Mouse (Mus musculus) E14TG2a.4 (cell line): ENCODE results near the gene Rundc1.
"Not testable (repeated sequence)": the region's sequence is repeated elsewhere in the genome, so short reads cannot be mapped to it uniquely, and the experiment has no call there.

ENCODE experiments used
- H3K27me3 ChIP-seq: 2 replicates; pipeline ENCODE4 v1.6.1; 2014; ENCODE audit warnings: low read length, control low read depth; ENCODE audit not compliant: insufficient read depth
- H3K36me3 ChIP-seq: 2 replicates; pipeline ENCODE4 v1.6.1; 2014; ENCODE audit warnings: low read length, control low read depth; ENCODE audit not compliant: insufficient read depth
- H3K4me1 ChIP-seq: replicated peaks from 2 replicates; pipeline ENCODE4 v1.6.1; 2014; ENCODE audit warnings: low read depth, low read length, control low read depth
- H3K4me3 ChIP-seq: replicated peaks from 2 replicates; pipeline ENCODE4 v1.5.1; 2014; ENCODE audit warnings: mild to moderate bottlenecking, low read length
- H3K9me3 ChIP-seq: 2 replicates; pipeline ENCODE4 v1.6.1; 2014; ENCODE audit warnings: low read length, control low read depth
- CTCF ChIP-seq: conservative IDR thresholded peaks from 2 replicates; pipeline ENCODE4 v1.5.1; 2014; ENCODE audit warnings: low read length
- NANOG ChIP-seq: IDR thresholded peaks from 2 replicates; pipeline ENCODE4 v1.6.1; 2014; ENCODE audit warnings: borderline replicate concordance, low read length, mixed read lengths
- POU5F1 ChIP-seq: IDR thresholded peaks from 2 replicates; pipeline ENCODE4 v1.6.1; 2014; ENCODE audit warnings: low read length, borderline replicate concordance

The Rundc1 gene

DNA sequence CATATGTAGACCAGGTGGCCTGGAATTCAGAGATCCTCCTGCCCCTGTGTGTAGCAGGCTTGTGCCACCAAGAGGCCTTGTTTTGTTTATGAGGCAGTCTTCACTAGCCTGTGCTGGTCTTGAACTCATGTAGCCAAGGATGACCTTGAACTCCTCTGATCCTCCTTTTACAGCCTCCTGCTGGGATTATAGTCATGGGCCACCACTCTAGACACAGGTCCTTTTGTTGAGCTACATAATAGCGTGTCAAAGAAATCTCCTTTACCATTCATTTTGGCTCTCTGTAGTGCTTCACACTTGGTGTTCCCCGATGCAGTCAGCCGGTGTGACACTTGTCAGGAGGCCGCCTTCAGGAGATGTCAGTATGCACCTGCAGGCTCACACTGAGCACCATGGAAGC, 12.0 kb downstream of the Rundc1 start:
- Histone ChIP-seq H3K4me1 (peaks cover 34% of the 10 kb centered on the region), H3K27me3 (no peaks in the 10 kb centered on the region), H3K36me3 (peaks cover 37% of the 10 kb centered on the region), H3K4me3 (no peak overlapping the region), H3K9me3 (no peaks in the 10 kb centered on the region)
- TF ChIP-seq NANOG: peak; percentile 66; the same call in 1 of the 2 replicates
- TF ChIP-seq POU5F1: no peak

DNA sequence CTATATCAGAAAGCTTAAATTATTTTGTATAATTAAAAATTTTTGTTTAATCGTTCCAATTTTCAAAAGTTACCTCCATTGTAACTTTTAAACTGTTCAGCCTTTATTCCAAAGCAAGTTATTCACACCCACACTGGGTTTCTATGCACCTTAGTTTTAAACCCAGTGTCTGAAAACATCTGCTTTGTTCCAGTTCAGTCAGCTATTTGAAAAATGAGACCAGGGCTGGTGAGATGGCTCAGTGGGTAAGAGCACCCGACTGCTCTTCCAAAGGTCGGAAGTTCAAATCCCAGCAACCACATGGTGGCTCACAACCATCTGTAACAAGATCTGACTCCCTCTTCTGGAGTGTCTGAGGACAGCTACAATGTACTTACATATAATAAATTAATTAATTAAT, 13.1 kb downstream of the Rundc1 start:
- H3K4me3 ChIP-seq, H3K9me3 ChIP-seq, H3K27me3 ChIP-seq: not testable (repeated sequence)
- Histone ChIP-seq H3K4me1 (peaks cover 34% of the 10 kb centered on the region), H3K36me3 (peaks cover 33% of the 10 kb centered on the region)

DNA sequence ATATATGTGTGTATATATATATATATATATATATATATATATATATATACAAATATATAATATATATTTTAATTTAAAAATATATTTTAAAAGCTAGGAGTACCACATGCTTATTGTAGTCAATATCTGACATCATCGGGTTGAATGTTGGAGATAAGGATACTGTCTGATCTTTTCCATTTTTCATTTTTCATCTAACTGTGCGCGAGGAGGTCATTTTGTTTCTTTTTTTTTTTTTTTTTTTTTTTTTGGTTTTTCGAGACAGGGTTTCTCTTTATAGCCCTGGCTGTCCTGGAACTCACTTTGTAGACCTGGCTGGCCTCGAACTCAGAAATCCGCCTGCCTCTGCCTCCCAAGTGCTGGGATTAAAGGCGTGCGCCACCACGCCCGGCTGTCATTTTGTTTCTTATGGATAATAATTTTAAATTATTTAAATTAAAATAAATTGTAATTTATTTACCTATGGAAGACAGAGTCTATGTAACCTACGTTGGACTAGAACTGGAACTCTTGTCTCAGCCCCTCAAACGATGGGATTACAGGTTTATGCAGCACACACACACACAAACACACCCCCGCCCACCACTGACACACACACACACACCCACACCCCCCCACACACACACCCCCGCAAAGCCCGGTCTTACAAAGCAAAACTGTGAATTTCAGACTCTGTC, 16.7 kb downstream of the Rundc1 start:
- not testable (repeated sequence) for H3K4me3 ChIP-seq, H3K27me3 ChIP-seq

DNA sequence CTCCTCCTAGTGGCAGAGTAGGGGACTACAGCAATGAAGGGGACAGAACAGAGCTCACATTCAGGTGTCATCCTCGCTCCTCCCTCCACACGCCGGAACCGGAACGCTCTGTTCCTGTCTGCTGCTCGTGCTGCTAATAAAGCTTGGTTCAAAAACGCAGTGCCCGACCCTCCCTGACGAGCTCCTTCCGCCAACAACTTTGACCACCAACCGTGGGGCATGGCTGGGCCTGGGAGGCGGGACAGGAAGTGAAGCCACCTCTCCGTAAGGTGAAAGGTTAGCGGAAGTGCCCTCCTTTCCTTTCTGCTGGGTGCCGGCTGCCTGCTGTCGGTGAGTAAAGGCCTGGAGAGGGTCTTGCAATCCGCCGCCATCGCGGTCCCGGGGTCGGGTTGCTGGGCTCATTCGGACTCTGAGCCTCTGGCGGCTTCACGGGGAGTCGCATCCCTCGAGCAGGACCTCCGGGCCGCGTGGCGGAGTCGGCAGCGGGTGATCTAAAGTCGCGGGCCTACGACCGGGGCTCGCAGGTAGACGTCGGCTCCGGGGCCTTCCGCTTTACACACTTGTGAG, 17.3 kb downstream of the Rundc1 start, which contains the start of gene Rpl27:
Rpl27 (plus strand) TSS at position 172 of the 567 bp plus-strand sequence.
- Histone ChIP-seq H3K4me3 (peak within 1 kb of the TSS; percentile 99), H3K4me1 (peaks cover 30% of the 10 kb centered on the region), H3K36me3 (peaks cover 37% of the 10 kb centered on the region), H3K27me3 (no peaks in the 10 kb centered on the region), H3K9me3 (no peaks in the 10 kb centered on the region)
- TF ChIP-seq NANOG (0 out of 2 replicates have a peak, but pooled peaks have one; percentile 21), POU5F1 (no peak), CTCF (peak; percentile 66)

More for the DNA sequence above, 16.7 kb downstream of the Rundc1 start:
- H3K36me3 ChIP-seq: peaks cover 37% of the 10 kb centered on the region
- not testable (repeated sequence) for H3K9me3 ChIP-seq
- H3K4me1 ChIP-seq: peaks cover 36% of the 10 kb centered on the region

DNA sequence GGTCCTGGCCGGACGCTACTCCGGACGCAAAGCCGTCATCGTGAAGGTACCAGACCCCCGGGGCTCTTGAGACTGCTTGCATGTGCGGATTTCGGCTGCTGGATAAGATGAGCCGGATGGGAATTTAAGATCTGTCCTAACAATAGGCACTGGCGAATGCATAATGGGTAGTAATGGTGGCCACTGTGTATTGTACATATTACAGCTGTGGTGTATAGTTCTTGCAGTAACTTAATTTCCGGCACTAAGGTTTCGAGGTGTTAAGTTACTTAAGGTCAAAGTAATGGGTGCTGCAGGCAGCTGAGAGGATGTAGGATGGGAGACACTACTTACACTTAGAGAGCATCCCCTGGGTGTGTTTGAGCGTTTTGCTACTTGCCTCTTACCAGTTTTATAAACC, 17.9 kb downstream of the Rundc1 start:
- H3K4me1 ChIP-seq: peaks cover 32% of the 10 kb centered on the region
- H3K9me3 ChIP-seq: no peaks in the 10 kb centered on the region
- H3K4me3 ChIP-seq: peak overlapping the region; percentile 99
- H3K36me3 ChIP-seq: peaks cover 37% of the 10 kb centered on the region
- TF ChIP-seq NANOG (no peak), POU5F1 (no peak), CTCF (no peak)
- no peaks in the 10 kb centered on the region for H3K27me3 ChIP-seq

DNA sequence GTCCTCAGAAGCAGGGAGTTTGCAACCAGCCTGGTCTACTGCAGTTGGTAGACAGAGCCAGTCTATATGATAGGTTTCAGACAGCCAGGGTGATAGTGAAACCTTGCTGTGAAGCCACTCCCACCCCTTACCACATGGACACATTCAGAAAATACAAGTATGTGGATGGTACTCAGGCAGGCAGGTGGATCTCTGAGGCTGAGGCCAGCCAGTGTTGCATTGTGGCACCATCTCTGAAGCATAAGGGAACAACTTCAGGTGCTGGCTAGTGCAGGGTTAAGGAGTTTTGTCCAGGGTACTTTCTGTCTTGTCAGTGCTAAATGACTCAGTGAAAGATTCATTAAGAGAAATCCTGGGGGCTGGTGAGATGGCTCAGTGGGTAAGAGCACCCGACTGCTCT, 21.4 kb downstream of the Rundc1 start:
- Histone ChIP-seq H3K9me3 (no peaks in the 10 kb centered on the region), H3K36me3 (peaks cover 37% of the 10 kb centered on the region), H3K27me3 (no peaks in the 10 kb centered on the region), H3K4me1 (peaks cover 63% of the 10 kb centered on the region), H3K4me3 (no peak overlapping the region)
- no peak for TF ChIP-seq POU5F1
- no peak for TF ChIP-seq NANOG
- no peak for TF ChIP-seq CTCF

DNA sequence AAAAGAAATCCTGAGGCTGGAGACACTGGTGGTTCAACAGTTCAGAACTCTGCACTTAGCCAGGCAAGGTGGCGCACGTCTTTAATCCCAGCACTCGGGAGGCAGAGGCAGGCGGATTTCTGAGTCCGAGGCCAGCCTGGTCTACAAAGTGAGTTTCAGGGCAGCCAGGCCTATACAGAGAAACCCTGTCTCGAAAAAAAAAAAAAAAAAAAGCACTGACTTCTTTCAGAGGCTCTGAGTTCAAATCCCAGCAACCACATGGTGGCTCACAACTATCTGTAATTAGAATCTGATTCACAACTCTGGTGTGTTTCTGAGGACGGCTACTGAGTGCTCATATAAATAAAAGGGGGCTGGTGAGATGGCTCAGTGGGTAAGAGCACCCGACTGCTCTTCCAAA, 22.0 kb downstream of the Rundc1 start:
- H3K9me3 ChIP-seq, H3K27me3 ChIP-seq, H3K4me3 ChIP-seq: not testable (repeated sequence)
- H3K36me3 ChIP-seq: peaks cover 37% of the 10 kb centered on the region
- H3K4me1 ChIP-seq: peaks cover 68% of the 10 kb centered on the region

DNA sequence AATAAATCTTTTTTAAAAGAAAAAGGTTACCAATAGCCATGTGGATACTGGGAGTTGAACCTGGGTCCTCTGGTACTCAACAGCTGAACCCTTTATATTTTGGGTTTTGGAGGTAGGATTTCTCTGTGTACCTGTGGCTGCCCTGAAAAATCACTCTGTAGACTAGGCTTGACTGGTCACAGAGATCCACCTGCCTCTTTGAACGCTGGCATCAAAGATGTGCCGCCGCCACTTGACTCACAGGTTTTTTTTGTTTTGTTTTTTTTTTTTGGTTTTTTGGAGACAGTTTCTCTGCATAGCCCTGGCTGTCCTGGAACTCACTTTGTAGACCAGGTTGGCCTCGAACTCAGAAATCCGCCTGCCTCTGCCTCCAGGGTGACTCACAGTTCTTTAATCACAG, 22.9 kb downstream of the Rundc1 start:
- H3K36me3 ChIP-seq: peaks cover 34% of the 10 kb centered on the region
- 0 out of 2 replicates have a peak overlapping the region, but pooled peaks have one; percentile 57 for H3K4me3 ChIP-seq
- TF ChIP-seq CTCF (no peak), NANOG (no peak), POU5F1 (no peak)
- H3K9me3 ChIP-seq: no peaks in the 10 kb centered on the region
- no peaks in the 10 kb centered on the region for H3K27me3 ChIP-seq
- peaks cover 76% of the 10 kb centered on the region for H3K4me1 ChIP-seq

DNA sequence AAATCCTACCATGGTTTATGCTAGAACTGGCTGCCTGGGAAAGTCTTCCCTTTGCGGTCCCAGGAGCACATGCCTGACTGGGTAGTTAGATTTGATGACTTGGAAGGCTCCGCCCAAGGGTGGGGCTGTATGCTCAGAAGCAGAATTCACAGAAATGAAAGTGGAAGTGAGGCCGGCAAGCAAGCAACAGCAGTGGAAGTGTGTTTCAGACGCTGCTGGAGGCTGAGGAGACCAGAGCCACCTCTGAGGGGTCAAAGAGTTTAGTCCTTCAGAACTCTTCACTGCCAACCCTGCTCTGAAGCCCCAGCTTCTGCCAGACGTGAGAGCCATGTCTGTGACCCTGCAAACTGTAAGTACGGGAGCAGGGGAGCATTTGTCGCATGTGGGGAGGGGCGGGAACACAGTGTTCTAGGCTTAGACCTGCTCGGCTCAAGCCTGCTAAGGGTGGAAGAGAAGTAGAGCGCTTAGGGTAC, 23.4 kb downstream of the Rundc1 start, which contains the start of gene Ifi35:
Ifi35 (plus strand) TSS at position 134 of the 473 bp plus-strand sequence.
- Histone ChIP-seq H3K36me3 (peaks cover 29% of the 10 kb centered on the region), H3K27me3 (no peaks in the 10 kb centered on the region), H3K4me1 (peaks cover 76% of the 10 kb centered on the region), H3K9me3 (no peaks in the 10 kb centered on the region), H3K4me3 (peak within 1 kb of the TSS; percentile 57)
- TF ChIP-seq CTCF: no peak
